20 mouse cellular contexts compared by ENCODE assay signal in the genomic region with DNA sequence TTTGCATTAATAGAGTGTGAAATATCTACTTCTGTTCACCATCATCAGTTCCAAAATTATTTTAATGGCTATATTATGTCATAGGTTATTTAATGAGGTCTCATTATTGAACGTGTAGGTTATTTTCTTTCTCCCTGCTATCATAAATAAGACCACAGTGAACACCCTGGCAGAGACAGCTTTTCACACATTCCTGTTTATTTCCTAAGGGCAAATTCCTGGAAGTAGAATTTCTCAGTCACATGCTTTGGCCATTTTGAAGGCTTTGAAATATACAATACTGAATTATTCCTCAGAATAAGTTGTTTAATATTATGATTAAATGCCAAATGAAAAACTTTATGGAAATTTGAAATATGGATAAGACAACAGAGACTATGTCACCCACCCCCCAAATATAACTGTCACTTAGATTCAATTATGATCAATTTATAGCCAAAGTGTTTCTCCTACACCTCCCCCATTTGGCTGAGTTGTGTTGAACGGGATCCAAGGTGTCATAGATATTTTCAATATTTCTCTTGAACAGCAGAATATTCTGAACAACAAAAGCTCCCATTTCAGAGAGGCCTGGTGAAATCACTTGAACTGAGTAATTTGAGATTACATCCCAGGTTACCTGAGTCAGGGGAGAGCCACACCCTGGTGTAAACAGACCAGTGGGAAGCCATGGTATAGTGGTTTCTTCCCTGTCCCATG.
"Had no signal": no experiment of that assay in that cellular context is flagged by ENCODE, and none has a peak within 500 bp of the region (broad histone marks: within the 10 kb centered on the region; RNA-seq: fewer than 3 reads in every experiment).

No protein-coding gene starts in this region.

- H3K27me3 ChIP-seq: intestine, embryonic 15.5 days; kidney, embryonic 15.5 days; liver, embryonic 13.5 days; midbrain, embryonic 13.5 days; neural tube, embryonic 13.5 days; stomach, embryonic 15.5 days had no signal

- ATAC-seq: intestine, embryonic 15.5 days; midbrain, embryonic 13.5 days; midbrain, embryonic 16.5 days had no signal

- H3K36me3 ChIP-seq: intestine, embryonic 15.5 days; kidney, embryonic 15.5 days; liver, embryonic 13.5 days; midbrain, embryonic 10.5 days; midbrain, embryonic 13.5 days; neural tube, embryonic 13.5 days; stomach, embryonic 15.5 days had no signal

- H3K9ac ChIP-seq: intestine, embryonic 15.5 days; kidney, embryonic 15.5 days; liver, embryonic 13.5 days; midbrain, embryonic 13.5 days; neural tube, embryonic 13.5 days; stomach, embryonic 15.5 days had no signal

- H3K9me3 ChIP-seq: intestine, embryonic 15.5 days; kidney, embryonic 15.5 days; liver, embryonic 13.5 days; midbrain, embryonic 10.5 days; midbrain, embryonic 13.5 days; neural tube, embryonic 13.5 days; stomach, embryonic 15.5 days had no signal

- H3K4me1 ChIP-seq: intestine, embryonic 15.5 days; kidney, embryonic 15.5 days; liver, embryonic 13.5 days; megakaryocyte, embryonic 14.5 days; midbrain, embryonic 10.5 days; neural tube, embryonic 13.5 days; stomach, embryonic 15.5 days had no signal

- H3K4me2 ChIP-seq: intestine, embryonic 15.5 days; kidney, embryonic 15.5 days; liver, embryonic 13.5 days; midbrain, embryonic 13.5 days; neural tube, embryonic 13.5 days; stomach, embryonic 15.5 days had no signal

- H3K4me3 ChIP-seq: intestine, embryonic 15.5 days; kidney, embryonic 15.5 days; left cerebral cortex, adult 2 months; liver, embryonic 13.5 days; megakaryocyte, embryonic 14.5 days; midbrain, embryonic 10.5 days; midbrain, embryonic 13.5 days; myocyte; neural tube, embryonic 13.5 days; stomach, embryonic 15.5 days had no signal

- H3K27ac ChIP-seq: intestine, embryonic 15.5 days; kidney, embryonic 15.5 days; left cerebral cortex, adult 2 months; liver, embryonic 13.5 days; midbrain, embryonic 10.5 days; midbrain, embryonic 13.5 days; neural tube, embryonic 13.5 days; stomach, embryonic 15.5 days had no signal

- DNase-seq: kidney, adult 11 months; kidney, adult 8-10 months; kidney, postnatal 10 days; kidney, postnatal 36 days; layer of hippocampus, postnatal 36 days; liver, embryonic 13.5 days; retina, postnatal 1 day; right cerebral cortex, postnatal 25 days; spleen, adult 18-20 months; thymus, postnatal 25 days had no signal
